Mouse (Mus musculus): ENCODE measurements at regions not wholly inside any gene's neighbourhood (a gene's known extent, or its start where the extent isn't known, plus 50 kb on each side); places are given as distances from the start of the nearest gene placed in this dataset.
"Not testable (repeated sequence)": the region's sequence is repeated elsewhere in the genome, so short reads cannot be mapped to it uniquely, and the experiment has no call there.

DNA sequence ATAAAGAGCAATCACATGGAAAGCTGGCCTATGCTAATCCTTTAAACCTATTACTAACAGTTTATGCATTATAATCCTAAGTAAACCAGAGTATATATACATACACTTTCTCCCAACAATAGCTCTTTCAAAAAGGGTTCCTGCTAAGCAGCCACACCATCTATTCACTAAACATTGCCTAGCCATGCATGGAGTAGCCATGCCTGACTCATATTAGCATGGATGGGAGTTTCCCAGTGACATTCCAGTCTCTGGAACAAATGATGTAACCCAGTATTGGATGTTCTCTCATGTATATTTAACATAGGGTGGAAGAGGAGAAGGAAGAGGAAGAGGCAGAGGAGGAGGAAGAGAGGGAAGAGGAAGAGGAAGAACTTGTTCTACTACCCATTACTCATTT lies 240.0 kb downstream of the Mat2b start:
- not testable (repeated sequence) for H3K27me3 ChIP-seq (ENCODE audit: control insufficient read depth, insufficient read depth, low read depth, low read length); H3K4me2 ChIP-seq (ENCODE audit: low read depth, low read length); H3K36me3 ChIP-seq (ENCODE audit: control insufficient read depth, insufficient read depth); ATAC-seq (ENCODE audit: low read depth); H3K9me3 ChIP-seq (replicated peaks; ENCODE audit: control insufficient read depth, low read length); H3K4me3 ChIP-seq (ENCODE audit: low read depth, low read length); H3K27ac ChIP-seq (ENCODE audit: low read length); H3K4me1 ChIP-seq (ENCODE audit: control insufficient read depth, low read depth, low read length); H3K9ac ChIP-seq (ENCODE audit: low read depth, low read length)

DNA sequence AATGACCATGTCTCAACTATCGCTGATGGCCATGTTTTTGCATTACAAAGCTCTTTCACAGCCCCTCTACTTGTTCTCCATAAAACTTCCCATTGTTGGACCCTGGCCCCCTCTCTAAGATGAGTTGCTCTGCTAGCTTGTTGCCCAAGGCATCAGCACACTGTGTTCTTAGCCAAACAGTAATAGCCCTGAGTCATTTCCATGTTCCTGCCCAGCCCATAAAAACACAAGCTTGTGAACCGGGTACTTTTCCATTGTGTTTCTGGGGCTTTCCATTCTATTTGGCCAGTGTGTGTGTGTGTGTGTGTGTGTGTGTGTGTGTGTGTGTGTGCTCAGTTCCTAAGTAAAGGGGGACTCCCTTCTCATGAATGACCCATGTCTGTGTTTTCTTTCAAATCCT lies 248.2 kb downstream of the Mat2b start:
- H3K4me2 ChIP-seq (ENCODE audit: low read depth, low read length): no peak overlapping the region
- H3K9me3 ChIP-seq (replicated peaks; ENCODE audit: control insufficient read depth, low read length): no peaks in the 10 kb centered on the region
- H3K4me3 ChIP-seq (ENCODE audit: low read depth, low read length): no peak overlapping the region
- H3K9ac ChIP-seq (ENCODE audit: low read depth, low read length): no peak overlapping the region
- no peaks in the 10 kb centered on the region for H3K36me3 ChIP-seq (ENCODE audit: control insufficient read depth, insufficient read depth)
- H3K27ac ChIP-seq (ENCODE audit: low read length): no peak overlapping the region
- 57% methylated on average over 2 of the region's 2 CpGs for WGBS (ENCODE audit: insufficient replicate concordance)
- ATAC-seq (ENCODE audit: low read depth): no peak
- no peaks in the 10 kb centered on the region for H3K4me1 ChIP-seq (ENCODE audit: control insufficient read depth, low read depth, low read length)
- H3K27me3 ChIP-seq (ENCODE audit: control insufficient read depth, insufficient read depth, low read depth, low read length): no peaks in the 10 kb centered on the region

DNA sequence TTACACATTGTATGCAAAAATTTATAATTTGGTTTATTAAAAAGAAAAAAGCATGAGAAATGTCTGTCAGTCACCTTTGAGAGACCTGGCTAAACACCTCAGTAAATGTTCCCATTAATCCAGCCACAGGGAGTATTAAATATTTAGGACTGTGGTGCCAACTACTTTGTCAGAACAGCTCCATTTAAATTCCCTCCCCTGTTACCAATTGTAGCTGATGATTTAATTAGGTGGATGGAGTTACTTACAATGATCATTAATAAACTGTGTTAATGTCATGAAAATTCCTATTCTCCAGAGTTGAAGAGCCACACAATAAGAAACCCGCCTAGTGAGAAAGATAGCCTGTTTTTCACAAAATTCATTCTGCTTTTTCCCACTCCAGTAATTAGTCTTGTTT lies 261.0 kb downstream of the Mat2b start:
- H3K27ac ChIP-seq (ENCODE audit: low read length): no peak overlapping the region
- 62% methylated on average over 1 of the region's 1 CpGs for WGBS (ENCODE audit: insufficient replicate concordance)
- no peak overlapping the region for H3K4me2 ChIP-seq (ENCODE audit: low read depth, low read length)
- no peaks in the 10 kb centered on the region for H3K27me3 ChIP-seq (ENCODE audit: control insufficient read depth, insufficient read depth, low read depth, low read length)
- no peak overlapping the region for H3K9ac ChIP-seq (ENCODE audit: low read depth, low read length)
- no peaks in the 10 kb centered on the region for H3K4me1 ChIP-seq (ENCODE audit: control insufficient read depth, low read depth, low read length)
- no peaks in the 10 kb centered on the region for H3K36me3 ChIP-seq (ENCODE audit: control insufficient read depth, insufficient read depth)
- H3K4me3 ChIP-seq (ENCODE audit: low read depth, low read length): no peak overlapping the region
- no peak for ATAC-seq (ENCODE audit: low read depth)
- H3K9me3 ChIP-seq (replicated peaks; ENCODE audit: control insufficient read depth, low read length): no peaks in the 10 kb centered on the region

DNA sequence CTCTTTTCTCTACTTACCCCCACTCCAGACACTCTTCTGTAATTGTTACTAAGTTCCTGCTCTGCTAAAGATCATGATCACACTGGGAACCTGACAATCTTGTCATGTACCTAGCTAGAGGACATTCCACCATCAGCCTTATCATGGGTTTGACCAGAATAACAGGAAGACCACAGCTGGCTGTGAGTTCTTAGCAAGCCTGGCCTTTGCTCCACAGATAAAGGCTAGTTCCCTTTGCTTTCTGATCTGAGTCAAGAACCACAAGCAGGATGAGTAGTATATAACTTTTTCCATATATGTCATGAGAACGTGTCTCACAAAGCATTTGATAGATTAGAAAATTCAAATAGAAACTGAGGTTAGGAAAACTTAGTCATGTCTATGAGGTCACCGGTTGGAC lies 266.1 kb downstream of the Mat2b start:
- WGBS (ENCODE audit: insufficient replicate concordance): 43% methylated on average over 2 of the region's 2 CpGs
- H3K9me3 ChIP-seq (replicated peaks; ENCODE audit: control insufficient read depth, low read length): no peaks in the 10 kb centered on the region
- no peak for ATAC-seq (ENCODE audit: low read depth)

DNA sequence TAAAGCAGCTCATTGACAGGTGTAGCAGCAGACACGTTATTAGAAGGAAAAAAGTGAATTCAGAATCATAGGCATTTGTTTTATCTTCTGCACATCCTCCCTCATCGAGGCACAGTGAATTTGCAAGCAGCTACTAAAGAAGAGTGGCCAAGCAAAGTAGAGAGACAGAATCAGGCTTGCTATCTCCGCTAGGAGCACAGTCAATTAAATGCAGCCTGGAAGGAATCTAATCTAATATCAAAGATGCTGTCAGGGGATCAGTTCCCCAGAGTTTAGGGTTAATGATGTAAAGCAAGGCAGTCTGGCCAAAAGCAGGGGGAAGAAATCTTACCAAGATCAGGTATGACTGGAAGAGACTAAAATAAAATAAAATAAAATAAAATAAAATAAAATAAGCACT lies 270.7 kb downstream of the Mat2b start:
- Histone ChIP-seq H3K4me2 (ENCODE audit: low read depth, low read length) (no peak overlapping the region), H3K36me3 (ENCODE audit: control insufficient read depth, insufficient read depth) (no peaks in the 10 kb centered on the region), H3K27ac (ENCODE audit: low read length) (no peak overlapping the region), H3K27me3 (ENCODE audit: control insufficient read depth, insufficient read depth, low read depth, low read length) (no peaks in the 10 kb centered on the region), H3K9ac (ENCODE audit: low read depth, low read length) (no peak overlapping the region), H3K4me1 (ENCODE audit: control insufficient read depth, low read depth, low read length) (no peaks in the 10 kb centered on the region), H3K4me3 (ENCODE audit: low read depth, low read length) (no peak overlapping the region), H3K9me3 (replicated peaks; ENCODE audit: control insufficient read depth, low read length) (no peaks in the 10 kb centered on the region)
- no peak for ATAC-seq (ENCODE audit: low read depth)
- WGBS (ENCODE audit: insufficient replicate concordance): 51% methylated on average over 3 of the region's 3 CpGs

More for the DNA sequence above, 266.1 kb downstream of the Mat2b start:
- Histone ChIP-seq H3K27ac (ENCODE audit: low read length) (no peak overlapping the region), H3K36me3 (ENCODE audit: control insufficient read depth, insufficient read depth) (no peaks in the 10 kb centered on the region), H3K27me3 (ENCODE audit: control insufficient read depth, insufficient read depth, low read depth, low read length) (no peaks in the 10 kb centered on the region), H3K9ac (ENCODE audit: low read depth, low read length) (no peak overlapping the region), H3K4me2 (ENCODE audit: low read depth, low read length) (no peak overlapping the region), H3K4me1 (ENCODE audit: control insufficient read depth, low read depth, low read length) (no peaks in the 10 kb centered on the region), H3K4me3 (ENCODE audit: low read depth, low read length) (no peak overlapping the region)

DNA sequence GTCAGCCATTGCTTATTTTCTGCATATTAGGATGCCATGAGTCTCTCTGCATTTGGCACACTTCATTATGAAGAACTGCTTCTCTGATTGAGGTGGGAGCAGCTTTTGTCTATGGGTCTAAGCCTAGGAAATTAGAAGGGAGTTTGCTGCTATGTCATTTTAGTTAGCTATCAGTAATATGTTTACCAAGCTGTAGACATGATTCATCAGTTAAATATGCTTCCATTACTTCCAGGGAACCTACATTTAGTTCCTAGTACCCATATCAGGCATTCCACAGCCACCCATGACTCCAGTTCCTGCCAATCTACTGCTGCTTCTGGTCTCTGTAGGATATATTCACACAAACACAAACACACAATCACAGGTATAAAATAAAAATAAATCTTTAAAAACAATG lies 287.4 kb downstream of the Mat2b start:
- H3K4me3 ChIP-seq (ENCODE audit: low read depth, low read length): no peak overlapping the region
- no peak for ATAC-seq (ENCODE audit: low read depth)
- no peaks in the 10 kb centered on the region for H3K36me3 ChIP-seq (ENCODE audit: control insufficient read depth, insufficient read depth)
- no peaks in the 10 kb centered on the region for H3K4me1 ChIP-seq (ENCODE audit: control insufficient read depth, low read depth, low read length)
- no peaks in the 10 kb centered on the region for H3K27me3 ChIP-seq (ENCODE audit: control insufficient read depth, insufficient read depth, low read depth, low read length)
- no peaks in the 10 kb centered on the region for H3K9me3 ChIP-seq (replicated peaks; ENCODE audit: control insufficient read depth, low read length)
- H3K4me2 ChIP-seq (ENCODE audit: low read depth, low read length): no peak overlapping the region
- H3K27ac ChIP-seq (ENCODE audit: low read length): no peak overlapping the region
- H3K9ac ChIP-seq (ENCODE audit: low read depth, low read length): no peak overlapping the region

DNA sequence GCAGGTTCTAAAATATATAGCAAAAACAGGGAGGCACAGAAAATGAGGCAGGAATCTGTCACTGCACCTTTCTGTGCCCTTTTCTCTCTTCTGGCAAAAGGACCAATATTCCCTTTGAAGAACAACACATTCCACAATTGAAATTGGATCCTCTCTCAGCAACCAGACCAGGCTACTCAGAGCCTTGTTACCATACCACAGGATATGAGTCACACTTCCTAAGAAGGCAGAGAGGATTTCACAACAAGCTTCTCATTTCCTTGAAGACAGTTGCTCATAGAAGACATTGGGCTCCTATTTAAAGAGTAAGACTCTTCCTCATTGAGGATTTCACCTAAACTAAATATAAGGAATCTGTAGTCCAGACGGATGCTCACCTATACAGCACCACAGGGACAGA lies 292.8 kb downstream of the Mat2b start:
- Histone ChIP-seq H3K27ac (ENCODE audit: low read length) (no peak overlapping the region), H3K4me1 (ENCODE audit: control insufficient read depth, low read depth, low read length) (no peaks in the 10 kb centered on the region), H3K4me3 (ENCODE audit: low read depth, low read length) (no peak overlapping the region), H3K36me3 (ENCODE audit: control insufficient read depth, insufficient read depth) (no peaks in the 10 kb centered on the region), H3K9me3 (replicated peaks; ENCODE audit: control insufficient read depth, low read length) (no peaks in the 10 kb centered on the region), H3K27me3 (ENCODE audit: control insufficient read depth, insufficient read depth, low read depth, low read length) (no peaks in the 10 kb centered on the region), H3K9ac (ENCODE audit: low read depth, low read length) (no peak overlapping the region), H3K4me2 (ENCODE audit: low read depth, low read length) (no peak overlapping the region)
- 12% methylated on average over 1 of the region's 1 CpGs for WGBS (ENCODE audit: insufficient replicate concordance)
- ATAC-seq (ENCODE audit: low read depth): 0 out of 2 replicates have a peak, but pooled peaks have one; percentile 32

DNA sequence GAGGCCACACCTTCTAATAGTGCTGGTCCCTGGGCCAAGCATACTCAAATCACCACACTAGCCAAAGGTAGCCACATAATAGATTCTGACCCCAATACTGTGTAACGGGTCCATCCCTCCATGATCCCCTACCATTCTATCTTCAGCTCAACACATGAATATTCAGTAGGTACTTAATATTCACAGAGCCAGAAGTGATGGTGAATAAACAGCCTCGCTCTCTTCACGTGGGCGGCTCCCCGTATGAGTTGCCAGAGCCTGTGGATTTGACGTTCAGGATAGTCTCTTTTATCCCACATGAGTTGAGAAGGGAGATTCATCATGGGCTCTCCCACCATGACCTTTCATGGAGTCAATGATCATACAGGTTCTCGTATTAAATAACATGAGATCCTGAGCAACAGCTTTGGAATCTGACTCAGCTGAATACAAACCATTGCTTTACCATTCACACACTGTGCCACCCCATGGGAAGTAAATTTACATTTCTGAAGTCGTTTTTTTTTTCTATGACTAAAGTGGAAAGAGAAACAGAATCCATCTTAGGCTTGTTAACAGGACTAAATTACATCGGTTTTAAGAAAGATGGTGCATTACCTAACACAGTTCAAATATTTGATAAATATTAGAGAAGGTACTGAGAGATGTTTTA lies 297.4 kb downstream of the Mat2b start:
- 59% methylated on average over 9 of the region's 9 CpGs for WGBS (ENCODE audit: insufficient replicate concordance)
- no peak for ATAC-seq (ENCODE audit: low read depth)
- H3K27ac ChIP-seq (ENCODE audit: low read length): no peak overlapping the region

DNA sequence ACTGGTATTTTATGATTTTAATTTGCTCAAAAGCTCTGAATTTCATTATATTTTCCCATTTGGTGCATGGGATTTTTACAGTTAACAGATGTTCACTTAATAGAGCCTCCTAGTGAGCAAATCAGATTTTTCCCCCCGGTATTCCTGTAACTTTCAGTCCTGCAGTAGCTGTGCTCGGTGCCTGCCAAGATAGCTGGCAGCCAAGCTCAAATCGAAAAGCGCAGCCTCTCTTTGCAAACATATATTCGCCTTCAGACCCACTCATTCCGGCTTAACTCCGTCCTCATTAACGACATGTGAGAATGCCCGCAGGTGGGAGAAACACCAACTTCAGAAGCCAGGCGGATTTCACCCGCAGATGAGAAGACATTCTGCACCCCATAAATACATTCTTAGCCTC lies 299.7 kb downstream of the Mat2b start:
- no peaks in the 10 kb centered on the region for H3K9me3 ChIP-seq (replicated peaks; ENCODE audit: control insufficient read depth, low read length)
- no peaks in the 10 kb centered on the region for H3K27me3 ChIP-seq (ENCODE audit: control insufficient read depth, insufficient read depth, low read depth, low read length)
- ATAC-seq (ENCODE audit: low read depth): no peak
- H3K27ac ChIP-seq (ENCODE audit: low read length): no peak overlapping the region
- H3K4me2 ChIP-seq (ENCODE audit: low read depth, low read length): no peak overlapping the region
- no peak overlapping the region for H3K9ac ChIP-seq (ENCODE audit: low read depth, low read length)
- WGBS (ENCODE audit: insufficient replicate concordance): 69% methylated on average over 11 of the region's 11 CpGs
- no peaks in the 10 kb centered on the region for H3K36me3 ChIP-seq (ENCODE audit: control insufficient read depth, insufficient read depth)
- no peaks in the 10 kb centered on the region for H3K4me1 ChIP-seq (ENCODE audit: control insufficient read depth, low read depth, low read length)
- no peak overlapping the region for H3K4me3 ChIP-seq (ENCODE audit: low read depth, low read length)

More for the DNA sequence above, 297.4 kb downstream of the Mat2b start:
- Histone ChIP-seq H3K4me1 (ENCODE audit: control insufficient read depth, low read depth, low read length) (no peaks in the 10 kb centered on the region), H3K4me3 (ENCODE audit: low read depth, low read length) (no peak overlapping the region), H3K36me3 (ENCODE audit: control insufficient read depth, insufficient read depth) (no peaks in the 10 kb centered on the region), H3K9me3 (replicated peaks; ENCODE audit: control insufficient read depth, low read length) (no peaks in the 10 kb centered on the region), H3K9ac (ENCODE audit: low read depth, low read length) (no peak overlapping the region), H3K4me2 (ENCODE audit: low read depth, low read length) (no peak overlapping the region), H3K27me3 (ENCODE audit: control insufficient read depth, insufficient read depth, low read depth, low read length) (no peaks in the 10 kb centered on the region)
